Mouse (Mus musculus): ENCODE results near the gene Spata2. TPM values are rescaled to one million over a fixed set of nuclear protein-coding genes. Genes with fewer than 3 reads are reported as not detected.

Spata2 gene
- total RNA-seq, 2 experiments from 2014 or later = 16.6 to 17.5 TPM

DNA sequence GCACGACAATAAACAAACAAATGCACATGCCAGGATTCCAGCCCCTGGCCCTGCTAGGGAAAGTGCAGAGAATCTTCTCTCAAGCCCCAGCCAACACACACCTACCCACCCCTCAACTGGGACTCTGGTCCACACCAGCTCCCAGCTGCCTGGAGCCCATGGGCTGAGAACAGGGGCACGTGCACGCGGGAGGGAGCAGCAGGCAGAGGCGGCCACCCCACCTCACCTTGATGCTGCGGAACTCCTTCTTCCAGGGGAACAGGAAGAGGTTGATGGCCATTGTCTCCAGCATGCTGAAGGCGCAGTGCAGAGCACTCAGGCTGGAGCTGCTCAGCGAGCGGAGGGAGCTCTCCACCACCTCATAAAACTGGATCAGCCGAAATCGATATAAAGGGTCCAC, 7.8 kb downstream of the Spata2 start:
- intact Hi-C loops (cut with DNase I) = no loop called here
- DNase-seq = no peak

DNA sequence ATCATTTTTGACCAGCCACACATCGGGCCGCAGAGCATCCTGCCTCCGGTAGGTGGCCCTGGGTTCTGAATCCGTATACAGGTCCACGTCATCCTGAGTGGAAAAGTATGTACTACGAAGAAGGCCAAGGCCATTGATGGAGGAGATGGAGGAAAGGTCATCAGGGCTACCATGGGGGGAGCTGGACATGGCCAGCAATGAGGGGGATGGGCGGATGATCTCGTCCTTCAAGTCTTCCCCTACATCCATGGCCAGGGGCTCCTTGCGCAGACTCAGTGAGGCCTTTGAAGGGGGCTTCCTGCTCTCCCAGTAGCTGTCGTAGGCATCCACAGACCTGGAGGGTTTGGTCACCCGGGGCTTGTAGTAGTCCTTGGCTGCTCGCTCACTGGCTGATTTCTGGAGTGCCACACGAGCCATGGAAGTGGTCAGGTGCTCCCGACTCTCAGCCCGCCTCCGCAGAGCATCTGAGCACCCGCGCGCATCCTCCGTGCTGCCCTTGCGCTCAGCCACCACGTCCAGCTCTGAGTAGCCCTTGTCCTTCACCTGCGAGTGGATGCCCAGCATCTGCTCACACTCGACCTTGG, 8.8 kb downstream of the Spata2 start:
- no peak for DNase-seq
- intact Hi-C loops (cut with DNase I) = no loop called here

DNA sequence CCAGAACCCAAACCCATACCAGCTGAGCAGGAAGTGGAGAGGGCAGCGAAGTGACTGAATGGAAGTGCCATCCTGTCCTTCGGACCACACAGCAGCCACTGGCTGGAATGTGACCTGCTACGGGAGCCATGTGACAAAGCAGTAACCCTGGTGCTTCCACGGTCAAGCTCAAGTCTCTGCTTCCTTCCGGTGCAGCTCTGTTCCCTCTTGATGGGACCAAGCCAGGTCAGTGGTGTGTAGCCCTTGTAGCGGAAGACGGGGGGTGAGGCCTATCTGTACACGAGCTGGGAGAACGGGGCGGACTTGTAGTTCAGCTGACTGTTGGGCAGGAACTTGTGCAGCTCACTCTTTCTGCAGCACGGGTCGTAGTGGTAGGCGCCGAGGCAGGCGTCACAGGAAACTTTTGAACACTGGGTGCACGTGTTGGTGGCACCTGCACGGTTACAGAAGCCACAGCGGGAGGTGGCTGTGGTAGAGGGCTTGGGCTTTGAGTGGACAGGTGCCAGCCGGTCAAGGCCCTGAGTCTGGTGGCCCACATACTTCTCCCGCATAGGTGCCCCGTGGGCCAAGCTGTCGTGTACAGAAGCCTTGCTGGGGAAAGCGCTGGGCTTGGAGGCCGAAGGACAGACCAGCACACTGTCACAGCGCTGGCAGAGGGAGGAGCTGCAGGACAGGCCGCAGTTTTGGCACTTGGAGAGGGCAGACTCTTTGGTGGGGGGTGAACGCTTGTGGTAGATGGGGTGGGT, 9.4 kb downstream of the Spata2 start:
- intact Hi-C loops (cut with DNase I) = no loop called here
- no peak for DNase-seq

DNA sequence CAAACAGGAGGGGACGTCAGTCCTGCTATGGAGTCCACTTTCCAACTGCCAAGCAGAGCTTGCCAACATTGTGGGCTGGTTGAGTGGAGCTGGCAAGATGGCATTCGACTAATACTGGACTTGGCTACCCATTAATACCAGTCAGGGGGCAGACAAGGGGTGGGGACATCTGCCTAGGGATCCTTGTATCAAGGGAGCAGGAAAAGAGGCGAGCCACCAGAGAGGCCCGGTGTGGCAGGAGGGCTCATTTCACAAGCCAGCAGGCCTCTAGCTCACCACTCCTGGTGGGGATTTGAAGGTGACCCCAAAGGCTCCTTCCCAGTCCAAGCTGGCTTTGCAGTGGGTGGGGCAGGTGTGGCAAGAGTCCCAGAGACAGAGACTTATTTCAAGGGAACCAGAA, 10.0 kb downstream of the Spata2 start:
- no peak for DNase-seq
- intact Hi-C loops (cut with DNase I) = no loop called here

DNA sequence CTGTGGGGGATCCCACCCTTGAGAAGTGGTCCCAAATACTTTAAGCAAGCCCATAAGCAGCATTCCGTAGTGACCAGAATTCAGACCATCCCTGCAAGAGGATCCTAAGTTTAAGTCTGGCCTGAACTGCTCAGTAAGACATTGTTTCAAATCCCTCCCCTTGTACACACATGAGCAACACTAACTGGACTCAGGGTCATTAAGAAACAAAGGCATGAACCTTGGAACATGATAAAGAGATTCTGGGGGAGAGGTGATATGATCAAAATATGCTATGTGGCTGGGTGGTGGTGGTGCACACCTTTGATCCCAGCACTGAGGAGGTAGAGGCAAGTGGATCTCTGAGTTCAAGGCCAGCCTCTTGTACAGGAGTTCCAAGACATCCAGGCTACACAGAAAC, 13.2 kb downstream of the Spata2 start:
- DNase-seq = no peak
- intact Hi-C loops (cut with DNase I) = no loop called here

DNA sequence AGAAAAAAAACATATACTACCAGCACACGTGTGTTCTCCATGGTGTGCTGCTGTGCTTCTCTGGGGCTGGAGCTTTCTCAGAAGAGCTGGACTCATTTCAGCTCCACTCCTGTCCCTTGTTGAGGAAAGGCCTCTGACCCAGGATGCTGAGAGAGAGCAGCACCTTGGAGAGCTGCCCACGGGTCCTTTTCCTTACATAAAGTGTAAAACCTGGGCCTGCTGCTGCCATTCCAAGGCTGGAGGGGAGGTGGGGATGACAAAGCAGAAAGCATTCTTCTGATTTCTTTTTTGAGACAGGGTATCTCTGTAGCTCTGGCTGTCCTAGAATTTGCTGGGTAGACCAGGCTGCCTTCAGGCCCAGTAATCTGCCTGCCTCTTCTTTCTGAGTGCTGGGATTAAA, 14.6 kb downstream of the Spata2 start:
- DNase-seq = no peak
- intact Hi-C loops (cut with DNase I) = no loop called here

DNA sequence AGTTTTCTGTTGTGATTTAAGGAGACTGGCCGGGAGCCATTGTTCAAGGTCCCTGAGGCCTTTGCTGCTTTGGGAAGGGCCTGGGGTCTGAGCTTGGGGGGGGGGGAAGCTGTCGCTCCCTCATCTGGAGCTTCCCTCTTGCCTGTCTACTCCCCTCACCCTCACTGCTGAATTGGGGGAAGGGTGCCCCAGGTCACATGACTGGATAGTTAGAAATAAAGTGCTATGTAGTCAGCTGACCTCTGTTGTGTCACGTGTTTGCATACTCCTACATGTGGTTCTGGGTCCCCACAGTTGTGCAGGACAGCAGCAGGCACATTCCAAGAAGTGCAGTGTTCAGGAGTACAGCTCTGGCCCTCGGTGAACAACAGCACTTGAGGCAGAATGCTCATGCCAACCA, 15.9 kb downstream of the Spata2 start:
- DNase-seq = no peak
- intact Hi-C loops (cut with DNase I) = no loop called here

DNA sequence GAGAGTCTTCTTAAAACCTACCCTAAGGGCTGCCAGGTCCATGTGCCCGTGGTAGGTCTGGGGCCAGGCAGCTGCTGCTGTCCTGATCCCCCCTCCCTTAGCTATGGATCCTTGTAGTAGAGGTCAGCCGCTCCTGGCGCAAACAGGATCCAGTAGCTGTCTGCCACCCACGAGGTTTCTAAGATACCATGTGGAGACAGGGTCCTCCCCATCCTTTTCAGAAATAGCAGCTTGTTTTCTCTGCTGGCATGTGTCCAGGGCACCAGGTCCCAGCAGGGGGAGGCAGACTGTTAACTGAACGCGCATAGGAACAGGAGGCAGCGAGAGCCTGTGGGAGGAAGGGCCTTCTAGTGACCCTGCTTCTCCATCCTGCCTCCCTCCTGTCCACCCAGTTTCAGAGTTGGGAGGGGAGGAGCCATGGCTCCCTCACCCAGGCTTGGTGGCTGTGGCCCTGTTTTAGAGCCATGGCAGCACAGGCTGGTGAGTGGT, 16.4 kb downstream of the Spata2 start:
- peak in 1 of 2 experiments; percentile 34 for DNase-seq
- intact Hi-C loops (cut with DNase I) = no loop called here

DNA sequence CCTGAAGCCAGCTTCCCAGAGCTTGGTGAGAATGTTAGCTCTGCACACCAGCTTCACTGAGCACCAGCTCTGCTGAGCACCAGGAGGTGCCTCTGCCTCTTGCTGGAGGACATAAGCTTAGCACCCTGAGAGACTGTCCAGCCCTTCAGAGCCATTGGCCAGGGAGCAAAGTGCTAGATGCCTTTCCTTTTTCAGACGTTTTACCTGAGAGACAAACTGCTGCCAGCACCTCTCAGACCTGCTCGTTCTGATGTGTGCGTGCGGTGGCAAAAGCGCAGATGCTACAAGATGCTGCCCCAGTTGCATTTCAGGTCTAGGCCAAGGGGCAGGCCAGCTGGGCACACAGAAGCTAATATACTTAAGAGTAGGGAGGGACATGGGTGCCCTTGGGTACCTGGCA, 17.1 kb downstream of the Spata2 start:
- DNase-seq = no peak
- intact Hi-C loops (cut with DNase I) = no loop called here

DNA sequence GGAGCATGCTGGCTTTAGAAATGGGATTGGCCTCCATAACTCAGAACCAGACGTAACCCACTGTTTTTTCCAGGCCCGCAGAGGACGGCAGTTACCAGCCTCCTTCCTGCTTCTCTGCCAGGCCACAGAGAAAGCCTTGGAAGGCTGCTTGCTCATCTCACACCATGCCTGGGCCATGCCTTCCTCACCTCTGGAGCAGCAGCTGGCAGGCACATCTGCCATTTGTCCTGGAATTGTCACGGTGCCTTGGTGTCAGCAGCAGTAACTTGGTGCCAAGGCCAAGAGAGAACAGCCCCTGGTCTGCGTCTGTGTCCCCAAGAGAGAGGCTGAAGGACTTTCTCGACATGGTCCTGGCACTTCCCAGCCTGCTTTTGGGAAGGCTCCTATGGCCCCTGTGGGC, 18.5 kb downstream of the Spata2 start:
- no peak for DNase-seq
- intact Hi-C loops (cut with DNase I) = no loop called here

DNA sequence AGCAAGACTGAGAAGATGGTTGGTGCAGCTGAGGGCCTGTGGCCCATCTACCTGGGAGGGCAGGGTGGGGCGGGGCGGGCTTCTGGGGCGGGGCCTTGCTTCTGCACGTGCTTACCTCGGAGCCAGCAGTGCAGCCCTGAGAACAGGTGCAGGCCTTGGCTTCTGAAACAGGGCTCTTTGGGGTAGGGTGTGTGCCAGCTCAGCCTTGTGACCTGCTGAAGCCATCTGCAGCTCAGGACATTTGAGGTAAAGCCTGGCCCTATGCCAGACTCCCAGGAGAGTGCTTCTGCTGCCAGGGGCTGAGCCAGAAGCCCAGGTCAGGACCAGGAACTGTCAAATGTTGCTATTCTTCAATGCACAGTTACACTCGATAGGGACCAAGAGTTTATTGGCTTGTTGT, 21.1 kb downstream of the Spata2 start:
- DNase-seq = no peak
- intact Hi-C loops (cut with DNase I) = no loop called here

DNA sequence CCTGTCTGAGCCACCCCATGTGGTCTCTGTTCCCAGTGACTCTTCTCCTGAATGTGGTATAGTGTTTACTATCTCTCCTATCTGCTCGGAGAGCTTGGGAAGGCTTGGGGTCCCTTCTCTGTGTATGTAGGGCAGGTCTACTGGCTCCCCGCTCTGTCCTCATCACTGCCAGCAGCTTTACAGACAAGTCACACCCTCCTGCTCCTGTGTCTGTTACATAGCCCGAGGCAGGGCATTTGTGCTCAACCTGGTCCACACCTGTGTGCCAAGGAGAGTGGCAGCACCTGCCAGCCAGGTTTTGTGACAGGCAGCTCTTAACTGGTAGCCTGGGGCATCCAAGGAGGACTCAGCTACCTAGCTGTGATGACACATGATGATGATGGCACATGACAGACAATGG, 22.1 kb downstream of the Spata2 start:
- no peak for DNase-seq
- intact Hi-C loops (cut with DNase I) = no loop called here

DNA sequence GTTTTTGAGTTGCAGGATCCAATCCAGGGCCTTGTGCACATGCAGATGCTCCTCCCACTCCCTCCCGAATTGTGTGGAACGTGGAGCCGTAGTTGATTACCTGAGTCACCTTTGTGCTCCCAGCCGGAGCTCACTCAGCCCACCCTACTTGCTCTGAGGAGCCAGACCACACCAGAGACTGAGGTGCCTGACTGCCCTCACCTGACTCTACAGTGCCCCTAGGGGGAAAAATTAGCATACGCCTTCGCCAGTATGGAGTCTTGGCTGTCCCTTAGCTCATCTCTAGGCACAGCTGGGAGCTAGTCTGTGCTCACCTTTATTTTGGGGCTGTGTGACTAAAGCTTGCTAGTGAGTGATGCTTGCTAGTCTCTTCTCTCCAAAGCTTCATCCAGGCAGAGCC, 24.2 kb downstream of the Spata2 start:
- intact Hi-C loops (cut with DNase I) = no loop called here
- DNase-seq = no peak

DNA sequence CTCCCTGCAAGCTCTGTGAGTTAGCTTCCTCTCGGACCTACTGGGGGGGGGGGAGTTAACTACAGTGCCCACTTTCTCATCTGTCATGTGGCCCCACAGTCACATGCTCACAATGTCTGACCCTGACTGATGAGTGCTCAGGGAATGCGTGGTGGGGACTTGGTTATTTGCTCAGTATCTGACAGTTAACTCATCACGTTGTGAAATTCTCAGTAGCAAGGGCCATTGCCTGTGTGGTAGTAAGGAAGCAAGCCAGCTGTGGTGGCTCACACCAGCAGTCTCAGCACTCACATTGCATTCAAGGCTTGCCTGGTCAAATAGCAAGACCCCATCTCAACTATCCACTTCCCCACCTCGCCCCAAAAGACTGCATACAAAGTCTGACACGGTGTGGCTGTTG, 25.5 kb downstream of the Spata2 start:
- intact Hi-C loops (cut with DNase I) = no loop called here

DNA sequence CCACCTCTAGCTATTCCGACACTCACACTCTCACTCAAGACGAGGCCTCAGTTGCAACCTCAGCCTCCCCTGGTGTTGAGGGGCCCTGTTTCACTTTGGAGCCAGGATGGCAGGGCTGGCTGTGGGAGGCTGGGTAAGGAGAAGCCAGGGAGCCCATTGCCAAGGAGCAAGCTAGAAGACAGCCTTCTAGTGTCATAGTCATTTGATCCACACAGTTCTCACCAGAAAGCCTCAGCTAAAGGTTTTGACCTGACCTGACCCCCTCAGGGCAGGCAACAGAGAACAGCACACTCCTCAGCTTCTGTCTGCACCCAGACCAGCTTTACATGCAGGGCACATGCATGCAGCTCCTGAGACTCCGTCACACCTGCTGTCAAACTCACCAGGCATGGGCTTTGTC, 26.7 kb downstream of the Spata2 start:
- intact Hi-C loops (cut with DNase I) = no loop called here
- DNase-seq = no peak

More for the DNA sequence above, 25.5 kb downstream of the Spata2 start:
- no peak for DNase-seq

DNA sequence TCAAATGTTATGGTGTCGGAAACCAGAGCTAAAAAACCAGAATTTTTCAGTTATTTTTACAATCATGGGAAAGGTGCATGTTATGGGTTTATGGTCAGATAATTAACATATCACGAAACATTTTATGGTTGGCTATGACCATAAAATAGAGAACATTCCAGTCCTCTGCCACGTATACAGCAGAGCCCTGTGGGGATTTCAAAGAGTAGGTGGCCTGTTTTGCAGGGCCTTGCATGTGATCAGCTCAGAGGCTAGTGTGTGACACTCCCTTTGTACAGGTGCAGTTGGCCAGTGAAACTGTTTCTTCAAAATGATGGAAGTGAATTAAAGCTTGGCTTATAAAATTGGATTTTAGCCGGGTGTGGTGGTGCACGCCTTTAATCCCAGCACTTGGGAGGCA, 28.9 kb downstream of the Spata2 start:
- intact Hi-C loops (cut with DNase I) = loop anchor here (5.0 kb wide), 3 partner anchors 42 to 187 kb away; partner anchors contain the start of gene Slc9a8
- DNase-seq = no peak

DNA sequence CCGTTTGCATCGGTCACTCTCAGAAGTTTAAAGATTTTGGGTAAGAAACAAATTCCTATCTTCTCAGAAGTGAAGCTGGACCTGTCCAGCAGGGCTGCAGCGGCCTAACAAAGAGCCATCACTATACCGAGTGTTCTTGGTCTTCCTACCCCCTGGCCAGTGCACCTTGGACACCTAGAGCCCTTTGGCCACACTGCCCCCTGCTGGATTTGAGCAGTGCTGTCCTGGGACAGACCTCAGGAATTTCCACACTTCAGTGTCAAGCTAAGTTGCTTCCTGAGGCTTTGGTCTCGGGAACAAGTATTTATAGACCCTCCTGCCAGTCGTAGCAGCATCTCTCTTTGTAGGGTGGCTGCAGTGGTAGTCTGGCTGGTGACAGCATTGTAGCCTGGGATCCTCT, 29.7 kb downstream of the Spata2 start:
- DNase-seq = peak in 1 of 2 experiments; percentile 71
- intact Hi-C loops (cut with DNase I) = loop anchor here (5.0 kb wide), 3 partner anchors 41 to 186 kb away; partner anchors contain the start of gene Slc9a8

DNA sequence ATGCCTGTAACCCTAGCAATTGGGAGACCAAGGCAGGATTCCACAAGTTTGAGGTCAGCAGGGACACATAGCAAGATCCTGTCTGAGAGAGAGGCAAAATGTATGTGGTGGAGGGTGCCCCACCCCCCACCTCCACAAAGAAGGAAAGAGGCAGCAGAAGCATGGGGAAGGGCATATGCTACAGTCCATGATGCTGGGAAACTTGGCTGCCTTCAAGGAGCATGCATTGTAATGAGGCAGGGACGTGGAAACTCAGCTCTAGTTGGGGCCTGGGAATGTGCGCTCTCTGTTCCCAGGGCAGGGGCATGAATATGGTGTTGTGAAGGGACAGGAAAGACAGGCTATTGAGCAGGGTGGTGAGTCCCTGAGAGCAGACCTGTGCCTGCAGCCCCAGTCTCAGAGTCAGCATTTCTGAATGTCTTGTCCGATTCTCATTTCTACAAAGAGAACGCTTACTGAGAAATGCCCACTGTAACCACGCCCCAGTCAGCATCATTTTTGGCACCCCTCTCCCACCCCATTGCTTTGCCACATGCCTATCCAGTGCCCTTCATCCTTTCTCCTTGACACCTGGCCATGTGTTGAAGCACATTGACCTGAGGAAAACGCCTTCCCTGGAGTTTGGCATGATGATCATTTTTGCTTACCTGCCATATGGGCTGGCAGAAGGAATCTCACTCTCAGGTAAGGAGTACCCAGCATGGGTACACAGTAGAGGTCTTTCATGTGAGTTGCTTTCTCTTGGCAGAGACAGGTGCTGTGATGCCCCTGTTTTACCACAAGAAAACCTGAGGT, 33.4 kb downstream of the Spata2 start:
- no peak for DNase-seq
- intact Hi-C loops (cut with DNase I) = loop anchor here (5.0 kb wide), 1 partner anchor 237 kb away; no protein-coding TSS in a partner anchor

DNA sequence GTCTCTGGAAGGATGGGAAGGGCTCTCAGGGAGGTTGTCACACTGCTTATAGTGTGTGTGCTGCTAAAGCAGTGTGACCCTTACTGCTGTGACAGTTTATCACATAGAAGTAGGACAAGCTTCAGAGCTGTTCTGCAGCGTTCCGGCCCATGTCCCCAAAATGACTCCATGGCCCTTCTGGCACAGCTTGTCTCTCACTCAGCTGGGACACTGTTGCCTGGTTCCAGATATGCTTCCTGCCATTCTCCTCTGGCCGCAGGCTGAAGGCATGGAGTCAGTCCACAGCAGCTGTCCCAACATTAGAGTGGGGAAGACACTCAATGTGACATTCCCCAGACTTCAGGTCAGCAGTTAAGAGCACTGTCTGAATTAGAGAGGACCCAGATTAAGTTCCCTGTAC, 34.1 kb downstream of the Spata2 start:
- no peak for DNase-seq
- intact Hi-C loops (cut with DNase I) = loop anchor here (5.0 kb wide), 1 partner anchor 236 kb away; no protein-coding TSS in a partner anchor

DNA sequence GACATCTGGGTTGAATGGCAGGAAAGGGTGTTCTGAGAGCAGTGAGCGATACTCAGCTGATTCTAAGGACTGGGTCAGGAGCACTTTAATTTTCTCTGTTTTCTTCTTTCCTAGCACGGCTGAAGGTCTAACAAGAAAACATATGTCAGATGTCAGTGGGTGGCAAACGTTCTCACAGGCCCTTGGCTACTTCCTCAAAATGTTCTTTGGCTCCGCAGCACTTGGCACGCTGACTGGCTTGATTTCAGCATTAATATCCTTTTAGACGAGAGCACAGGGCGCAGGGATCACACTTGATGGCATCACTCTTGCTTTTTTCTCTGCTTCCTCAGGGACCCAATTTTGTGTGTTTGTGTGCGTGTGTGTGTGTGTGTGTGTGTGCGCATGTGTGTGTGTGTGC, 35.5 kb downstream of the Spata2 start:
- no peak for DNase-seq
- intact Hi-C loops (cut with DNase I) = loop anchor here (5.0 kb wide), 1 partner anchor 235 kb away; no protein-coding TSS in a partner anchor

DNA sequence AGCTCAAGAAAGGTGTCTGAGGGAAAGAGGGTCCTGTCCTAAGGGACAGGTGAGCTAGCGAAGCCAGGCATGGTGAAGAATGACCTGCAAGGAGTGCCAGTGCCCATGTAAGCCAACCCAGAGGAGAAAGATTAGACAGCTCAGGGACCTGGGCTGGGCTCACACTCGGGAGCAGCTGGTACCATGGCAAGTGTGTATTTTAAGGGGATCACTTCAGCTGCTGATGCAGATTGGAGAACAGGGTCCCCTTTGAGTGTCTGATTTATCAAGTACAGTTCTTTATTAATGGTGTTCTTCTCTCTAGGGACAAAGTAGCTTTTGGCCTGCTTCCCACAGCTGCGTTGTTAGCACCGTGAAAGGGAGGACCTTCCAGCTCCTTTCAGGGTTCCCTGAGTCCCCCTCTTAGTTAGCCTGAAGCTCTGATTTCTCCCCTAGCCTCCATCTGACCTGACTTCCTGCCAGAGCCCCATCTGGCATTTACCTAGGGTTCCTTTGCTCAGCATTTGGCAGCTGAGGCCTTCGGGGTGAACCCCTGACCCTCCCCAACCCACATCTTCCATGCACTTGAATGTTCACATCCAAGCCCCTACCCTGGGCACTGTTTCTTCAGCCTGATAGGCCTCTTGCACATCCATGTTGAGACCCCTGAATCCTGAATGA, 36.2 kb downstream of the Spata2 start:
- DNase-seq = no peak
- intact Hi-C loops (cut with DNase I) = loop anchor here (5.0 kb wide), 1 partner anchor 234 kb away; no protein-coding TSS in a partner anchor

All from gastrocnemius, postnatal 36 days (tissue).